Mouse (Mus musculus): Measurements from ENCODE around the gene Rundc3a. TPM values are rescaled to one million over a fixed set of nuclear protein-coding genes. Genes with fewer than 3 reads are reported as not detected.
A peak's percentile ranks its signal among the peaks of the same experiment; 100 is the strongest.

Gene Rundc3a
- polyA plus RNA-seq, 1 experiment, result not detected

- Histone ChIP-seq H3K27ac (ENCODE audit: insufficient read depth, low read depth, low read length) (peak overlapping the region; percentile 98), H3K4me1 (ENCODE audit: control insufficient read depth, insufficient read depth, low read length) (peaks cover 15% of the 10 kb centered on the region), H3K4me3 (ENCODE audit: insufficient read depth, low read length) (peak overlapping the region; percentile 88)
- TF ChIP-seq POLR2A (IDR thresholded peaks at IDR 0.05; ENCODE audit: borderline replicate concordance, low read depth, low read length), result no peak
- TF ChIP-seq CTCF (IDR thresholded peaks at IDR 0.05; ENCODE audit: low read depth, low read length), result no peak; the same call in 1 of the 2 replicates
Observed at GRCm38 (mm10) chr11:102431018-102431645, 37.9 kb downstream of the Rundc3a start.

- TF ChIP-seq CTCF (IDR thresholded peaks at IDR 0.05; ENCODE audit: low read depth, low read length), result no peak
- TF ChIP-seq POLR2A (IDR thresholded peaks at IDR 0.05; ENCODE audit: borderline replicate concordance, low read depth, low read length), result no peak
- peaks cover 10% of the 10 kb centered on the region for H3K4me1 ChIP-seq (ENCODE audit: control insufficient read depth, insufficient read depth, low read length)
- peak overlapping the region; percentile 94 for H3K27ac ChIP-seq (ENCODE audit: insufficient read depth, low read depth, low read length)
- H3K4me3 ChIP-seq (ENCODE audit: insufficient read depth, low read length), result peak overlapping the region; percentile 71
Observed at GRCm38 (mm10) chr11:102431728-102432114, 38.5 kb downstream of the Rundc3a start.

DNA sequence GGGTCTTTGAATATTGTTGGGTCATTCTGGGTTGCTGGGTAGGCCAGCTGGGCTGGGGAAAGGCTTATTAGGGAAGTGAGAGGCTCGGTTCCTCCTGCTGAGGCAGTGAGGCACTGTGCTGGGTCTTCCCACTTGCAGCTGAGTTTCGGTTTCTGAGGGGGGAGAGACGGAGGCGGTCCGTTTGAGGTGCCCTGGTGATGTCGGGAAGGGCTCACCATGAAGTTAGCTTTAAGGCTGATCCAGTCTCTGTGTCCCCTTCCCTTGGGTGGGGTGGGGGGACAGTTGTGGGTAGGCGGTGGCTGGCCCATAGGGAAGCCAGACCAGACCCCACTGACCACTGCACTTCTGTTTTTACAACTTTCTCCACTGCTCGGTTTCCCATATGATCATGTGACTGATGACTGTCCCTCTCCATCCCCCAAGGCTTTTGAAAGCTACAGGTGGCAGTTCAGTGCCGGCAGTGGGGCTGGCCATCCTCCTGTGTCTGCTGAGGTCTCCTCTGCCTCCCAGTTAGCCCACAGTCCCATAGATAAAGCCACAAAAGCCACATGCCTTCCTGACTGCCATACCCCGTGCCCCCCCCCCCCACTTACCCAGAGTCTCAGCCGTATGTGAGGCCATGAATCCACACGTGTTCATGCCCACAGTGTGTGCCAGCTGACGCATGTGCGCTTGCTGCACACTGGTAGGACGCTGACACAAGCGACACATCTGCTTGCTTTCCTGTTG is 39.1 kb downstream of the Rundc3a start:
- Histone ChIP-seq H3K27ac (ENCODE audit: insufficient read depth, low read depth, low read length) (peak overlapping the region; percentile 94), H3K4me3 (ENCODE audit: insufficient read depth, low read length) (peak overlapping the region; percentile 71), H3K4me1 (ENCODE audit: control insufficient read depth, insufficient read depth, low read length) (peaks cover 7% of the 10 kb centered on the region)
- TF ChIP-seq CTCF (IDR thresholded peaks at IDR 0.05; ENCODE audit: low read depth, low read length), result no peak
- no peak; the same call in 1 of the 2 replicates for TF ChIP-seq POLR2A (IDR thresholded peaks at IDR 0.05; ENCODE audit: borderline replicate concordance, low read depth, low read length)

- Histone ChIP-seq H3K4me3 (ENCODE audit: insufficient read depth, low read length) (peak overlapping the region; percentile 71), H3K27ac (ENCODE audit: insufficient read depth, low read depth, low read length) (peak overlapping the region; percentile 94), H3K4me1 (ENCODE audit: control insufficient read depth, insufficient read depth, low read length) (peaks cover 3% of the 10 kb centered on the region)
- TF ChIP-seq CTCF (IDR thresholded peaks at IDR 0.05; ENCODE audit: low read depth, low read length), result no peak
- TF ChIP-seq POLR2A (IDR thresholded peaks at IDR 0.05; ENCODE audit: borderline replicate concordance, low read depth, low read length), result no peak
Observed at GRCm38 (mm10) chr11:102432896-102433295, 39.7 kb downstream of the Rundc3a start.

- 0 out of 2 replicates have a peak overlapping the region, but pooled peaks have one; percentile 17 for H3K4me3 ChIP-seq (ENCODE audit: insufficient read depth, low read length)
- TF ChIP-seq CTCF (IDR thresholded peaks at IDR 0.05; ENCODE audit: low read depth, low read length) (no peak), POLR2A (IDR thresholded peaks at IDR 0.05; ENCODE audit: borderline replicate concordance, low read depth, low read length) (no peak)
- H3K4me1 ChIP-seq (ENCODE audit: control insufficient read depth, insufficient read depth, low read length), result peaks cover 2% of the 10 kb centered on the region; the same call in 1 of the 2 replicates
- no peak overlapping the region for H3K27ac ChIP-seq (ENCODE audit: insufficient read depth, low read depth, low read length)
Observed at GRCm38 (mm10) chr11:102433866-102434265, 40.7 kb downstream of the Rundc3a start.

GRCm38 (mm10) chr11:102434406-102434805 is 41.2 kb downstream of the Rundc3a start:
- H3K27ac ChIP-seq (ENCODE audit: insufficient read depth, low read depth, low read length), result no peak overlapping the region
- peaks cover 2% of the 10 kb centered on the region; the same call in 1 of the 2 replicates for H3K4me1 ChIP-seq (ENCODE audit: control insufficient read depth, insufficient read depth, low read length)
- TF ChIP-seq CTCF (IDR thresholded peaks at IDR 0.05; ENCODE audit: low read depth, low read length) (peak; percentile 76), POLR2A (IDR thresholded peaks at IDR 0.05; ENCODE audit: borderline replicate concordance, low read depth, low read length) (no peak)
- H3K4me3 ChIP-seq (ENCODE audit: insufficient read depth, low read length), result 0 out of 2 replicates have a peak overlapping the region, but pooled peaks have one; percentile 1

DNA sequence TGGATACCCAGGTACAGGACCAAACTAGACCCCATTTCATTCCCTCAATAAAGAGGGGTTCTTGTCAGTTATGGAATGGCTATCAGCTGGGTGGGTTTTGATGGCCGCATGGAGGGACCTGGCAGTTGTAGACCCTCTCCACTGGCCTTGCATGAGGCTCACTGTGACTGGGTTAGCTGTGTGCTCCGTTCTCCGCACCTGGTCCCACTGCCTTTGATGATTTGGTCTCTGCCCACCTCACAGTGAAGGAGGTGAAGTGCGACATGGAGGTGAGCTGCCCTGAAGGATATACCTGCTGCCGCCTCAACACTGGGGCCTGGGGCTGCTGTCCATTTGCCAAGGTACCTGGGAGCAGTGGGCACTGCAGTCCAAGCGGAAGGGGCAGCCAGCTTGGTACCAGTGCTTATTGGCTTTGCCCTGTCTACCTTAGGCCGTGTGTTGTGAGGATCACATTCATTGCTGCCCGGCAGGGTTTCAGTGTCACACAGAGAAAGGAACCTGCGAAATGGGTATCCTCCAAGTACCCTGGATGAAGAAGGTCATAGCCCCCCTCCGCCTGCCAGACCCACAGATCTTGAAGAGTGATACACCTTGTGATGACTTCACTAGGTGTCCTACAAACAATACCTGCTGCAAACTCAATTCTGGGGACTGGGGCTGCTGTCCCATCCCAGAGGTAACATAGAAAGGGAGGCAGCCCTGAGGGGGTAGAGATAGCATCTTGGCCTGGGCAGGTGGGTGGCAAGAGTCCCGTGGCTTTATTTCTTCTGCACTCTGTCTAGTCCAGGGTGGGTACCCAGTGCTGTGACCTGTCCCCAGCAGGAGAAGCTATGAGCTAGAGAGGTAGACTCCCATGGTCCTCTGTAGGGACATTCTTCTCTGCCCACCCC is 41.9 kb downstream of the Rundc3a start:
- H3K27ac ChIP-seq (ENCODE audit: insufficient read depth, low read depth, low read length), result no peak overlapping the region
- no peak overlapping the region for H3K4me3 ChIP-seq (ENCODE audit: insufficient read depth, low read length)
- TF ChIP-seq POLR2A (IDR thresholded peaks at IDR 0.05; ENCODE audit: borderline replicate concordance, low read depth, low read length), result no peak
- TF ChIP-seq CTCF (IDR thresholded peaks at IDR 0.05; ENCODE audit: low read depth, low read length), result no peak
- peaks cover 7% of the 10 kb centered on the region for H3K4me1 ChIP-seq (ENCODE audit: control insufficient read depth, insufficient read depth, low read length)

GRCm38 (mm10) chr11:102435754-102436470 is 42.7 kb downstream of the Rundc3a start:
- peaks cover 9% of the 10 kb centered on the region for H3K4me1 ChIP-seq (ENCODE audit: control insufficient read depth, insufficient read depth, low read length)
- TF ChIP-seq POLR2A (IDR thresholded peaks at IDR 0.05; ENCODE audit: borderline replicate concordance, low read depth, low read length), result no peak
- TF ChIP-seq CTCF (IDR thresholded peaks at IDR 0.05; ENCODE audit: low read depth, low read length), result no peak
- no peak overlapping the region for H3K27ac ChIP-seq (ENCODE audit: insufficient read depth, low read depth, low read length)
- no peak overlapping the region for H3K4me3 ChIP-seq (ENCODE audit: insufficient read depth, low read length)

GRCm38 (mm10) chr11:102436471-102436790 is 43.2 kb downstream of the Rundc3a start:
- Histone ChIP-seq H3K4me3 (ENCODE audit: insufficient read depth, low read length) (no peak overlapping the region), H3K27ac (ENCODE audit: insufficient read depth, low read depth, low read length) (no peak overlapping the region), H3K4me1 (ENCODE audit: control insufficient read depth, insufficient read depth, low read length) (peaks cover 9% of the 10 kb centered on the region)
- no peak for TF ChIP-seq CTCF (IDR thresholded peaks at IDR 0.05; ENCODE audit: low read depth, low read length)
- TF ChIP-seq POLR2A (IDR thresholded peaks at IDR 0.05; ENCODE audit: borderline replicate concordance, low read depth, low read length), result no peak

Measured in bone marrow macrophage, adult 2 months (primary cell).